Mouse (Mus musculus): Measurements from ENCODE around the gene Arhgef17. TPM values are rescaled to one million over a fixed set of nuclear protein-coding genes. Genes with fewer than 3 reads are reported as not detected.

Arhgef17 gene
- polyA plus RNA-seq, 1 experiment from 2014 or later, result 5.0 TPM

DNA sequence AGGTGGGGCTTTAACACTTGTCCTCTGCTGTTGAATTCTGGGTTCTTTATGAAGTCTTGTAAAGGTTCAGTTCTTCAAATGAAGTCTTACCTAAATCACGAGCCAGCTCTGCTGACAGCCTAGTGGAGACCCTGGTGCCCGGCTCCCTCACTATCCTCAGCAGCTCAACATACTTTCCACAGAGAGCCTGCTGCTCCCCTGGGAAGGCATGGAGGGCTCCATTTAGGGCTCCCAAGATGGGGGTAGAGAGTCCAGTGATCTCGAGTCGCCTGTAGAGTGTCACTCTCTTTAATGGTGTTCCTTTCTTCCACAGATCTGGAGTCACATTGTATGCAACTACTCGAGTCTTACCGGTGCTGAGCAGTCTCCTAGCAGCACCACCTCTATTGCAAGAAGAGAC is 96.2 kb downstream of the Arhgef17 start:
- ATAC-seq, result no peak
- Histone ChIP-seq H3K36me3 (peaks cover 4% of the 10 kb centered on the region; the same call in 1 of the 2 replicates), H3K4me1 (replicated peaks) (no peaks in the 10 kb centered on the region), H3K9me3 (no peaks in the 10 kb centered on the region), H3K27me3 (replicated peaks) (no peaks in the 10 kb centered on the region), H3K27ac (no peak overlapping the region), H3K4me3 (replicated peaks) (no peak overlapping the region), H3K9ac (no peak overlapping the region), H3K4me2 (replicated peaks) (no peak overlapping the region)
- WGBS, result 87% methylated on average over 6 of the region's 6 CpGs

DNA sequence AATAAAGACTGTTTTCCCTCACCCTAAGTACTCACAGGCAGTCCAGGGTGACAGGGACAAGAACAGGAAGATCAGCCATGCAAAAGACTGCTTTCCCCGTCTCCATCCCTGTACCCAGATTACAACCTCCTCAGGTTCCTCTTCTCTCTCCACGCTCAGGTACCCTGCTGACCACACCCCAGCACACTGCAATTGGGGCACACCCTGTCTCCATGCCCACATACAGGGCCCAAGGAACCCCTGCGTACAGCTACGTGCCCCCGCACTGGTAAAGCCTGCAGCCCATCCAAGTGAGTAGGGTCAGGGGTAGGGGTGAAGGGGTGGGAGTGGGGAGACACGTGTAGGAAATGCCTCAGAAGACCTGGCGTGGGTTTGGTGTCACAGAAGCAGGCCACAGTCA is 96.7 kb downstream of the Arhgef17 start:
- WGBS, result 88% methylated on average over 7 of the region's 7 CpGs

DNA sequence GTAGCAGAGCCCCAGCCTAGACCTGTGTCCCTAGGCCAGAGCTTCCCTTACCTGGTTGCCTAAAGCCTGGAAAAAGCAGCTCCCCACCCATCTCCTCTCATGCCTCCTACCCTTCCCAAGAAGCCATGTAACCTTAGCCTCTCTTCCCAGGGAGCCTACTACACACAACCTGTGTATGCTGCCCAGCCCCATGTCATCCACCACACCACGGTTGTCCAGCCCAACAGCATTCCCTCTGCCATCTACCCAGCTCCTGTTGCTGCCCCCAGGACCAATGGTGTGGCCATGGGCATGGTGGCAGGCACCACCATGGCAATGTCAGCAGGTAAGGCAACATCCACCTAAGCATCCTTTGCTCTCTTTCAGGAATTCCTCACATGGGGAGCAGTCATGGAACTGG is 98.0 kb downstream of the Arhgef17 start:
- H3K9ac ChIP-seq, result no peak overlapping the region
- ATAC-seq, result no peak
- 91% methylated on average over 1 of the region's 1 CpGs for WGBS
- H3K27me3 ChIP-seq (replicated peaks), result no peaks in the 10 kb centered on the region
- no peaks in the 10 kb centered on the region for H3K9me3 ChIP-seq
- H3K36me3 ChIP-seq, result peaks cover 4% of the 10 kb centered on the region; the same call in 1 of the 2 replicates
- no peak overlapping the region for H3K4me2 ChIP-seq (replicated peaks)
- H3K27ac ChIP-seq, result no peak overlapping the region
- H3K4me3 ChIP-seq (replicated peaks), result no peak overlapping the region
- H3K4me1 ChIP-seq (replicated peaks), result no peaks in the 10 kb centered on the region

More for the DNA sequence above, 96.7 kb downstream of the Arhgef17 start:
- no peak for ATAC-seq
- Histone ChIP-seq H3K27me3 (replicated peaks) (no peaks in the 10 kb centered on the region), H3K4me3 (replicated peaks) (no peak overlapping the region), H3K36me3 (peaks cover 4% of the 10 kb centered on the region; the same call in 1 of the 2 replicates), H3K27ac (no peak overlapping the region), H3K4me2 (replicated peaks) (no peak overlapping the region), H3K9ac (no peak overlapping the region), H3K4me1 (replicated peaks) (no peaks in the 10 kb centered on the region), H3K9me3 (no peaks in the 10 kb centered on the region)

DNA sequence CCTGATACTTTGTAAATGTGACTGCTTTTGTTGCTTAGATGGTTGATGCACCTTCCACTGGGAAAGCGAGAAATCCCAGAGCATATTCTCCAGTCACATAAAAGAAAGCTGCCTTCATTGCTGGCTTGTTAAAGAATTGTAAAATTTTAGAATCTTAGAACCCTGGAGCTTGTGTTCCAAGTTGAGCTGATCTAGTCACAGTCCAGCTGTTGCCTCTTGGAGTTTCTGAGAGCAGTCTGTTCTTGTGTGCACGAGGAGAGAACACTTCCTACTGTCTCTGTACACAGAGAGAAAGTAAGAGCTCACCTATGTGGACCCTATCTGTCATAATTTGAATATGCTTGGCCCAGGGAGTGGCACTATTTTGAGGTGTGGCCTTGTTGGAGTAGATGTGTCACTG is 103.4 kb downstream of the Arhgef17 start:
- no peaks in the 10 kb centered on the region for H3K27me3 ChIP-seq (replicated peaks)
- H3K4me2 ChIP-seq (replicated peaks), result no peak overlapping the region
- 82% methylated on average over 2 of the region's 2 CpGs for WGBS
- no peak overlapping the region for H3K27ac ChIP-seq
- H3K9me3 ChIP-seq, result no peaks in the 10 kb centered on the region
- H3K4me1 ChIP-seq (replicated peaks), result no peaks in the 10 kb centered on the region
- no peak for ATAC-seq
- 0 out of 2 replicates have a peak, but pooled peaks cover 4% of the 10 kb centered on the region for H3K36me3 ChIP-seq
- no peak overlapping the region for H3K4me3 ChIP-seq (replicated peaks)
- H3K9ac ChIP-seq, result no peak overlapping the region

DNA sequence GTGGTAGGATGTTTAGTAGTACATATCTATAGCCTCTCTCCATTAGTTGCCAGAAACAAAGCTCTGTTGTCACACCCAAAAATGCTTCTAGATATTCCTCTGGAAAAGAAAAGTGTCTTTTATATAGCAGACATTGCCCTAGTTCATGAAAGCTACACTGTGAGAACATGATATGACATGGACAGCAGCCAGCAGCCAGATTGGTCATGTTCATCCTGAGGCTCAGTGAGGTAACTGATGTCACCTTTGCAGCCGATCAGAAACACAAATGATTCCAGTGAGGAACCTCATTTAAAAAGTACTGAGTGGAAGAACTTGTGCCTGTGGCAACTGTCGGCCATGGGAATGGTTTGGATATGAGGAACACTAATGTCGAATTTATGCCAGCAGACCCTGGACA is 107.2 kb downstream of the Arhgef17 start:
- Histone ChIP-seq H3K9me3 (no peaks in the 10 kb centered on the region), H3K27ac (no peak overlapping the region), H3K4me3 (replicated peaks) (no peak overlapping the region), H3K4me2 (replicated peaks) (no peak overlapping the region), H3K27me3 (replicated peaks) (no peaks in the 10 kb centered on the region), H3K9ac (no peak overlapping the region), H3K4me1 (replicated peaks) (no peaks in the 10 kb centered on the region), H3K36me3 (no peaks in the 10 kb centered on the region)
- ATAC-seq, result no peak
- 89% methylated on average over 3 of the region's 3 CpGs for WGBS

Other genes starting within 250 kb of the Arhgef17 start
- 25.1 and 26.9 TPM in 2 replicates for gene Fam168a, start 225.5 kb downstream of the Arhgef17 start, polyA plus RNA-seq (2015; fragmentation: Nextera tagmentation; extraction: Ambion mirVana)
- gene Relt, start 68.7 kb downstream of the Arhgef17 start, polyA plus RNA-seq (2015; fragmentation: Nextera tagmentation; extraction: Ambion mirVana), result 2.6 and 3.5 TPM in 2 replicates
- gene P2ry6, start 42.5 kb upstream of the Arhgef17 start, polyA plus RNA-seq (2015; fragmentation: Nextera tagmentation; extraction: Ambion mirVana), result 8.4 and 10.4 TPM in 2 replicates
- gene P2ry2, start 80.8 kb upstream of the Arhgef17 start, polyA plus RNA-seq (2015; fragmentation: Nextera tagmentation; extraction: Ambion mirVana), result 2.7 TPM in 2 replicates
- 20.3 and 21.0 TPM in 2 replicates for gene Fchsd2, start 160.8 kb upstream of the Arhgef17 start, polyA plus RNA-seq (2015; fragmentation: Nextera tagmentation; extraction: Ambion mirVana)